Comparison of ENCODE assay signal across 9 mouse cellular contexts in genomic region chr15:85207763-85208162, GRCm38 (mm10). TPM values are rescaled to one million over a fixed set of nuclear protein-coding genes. Genes with fewer than 3 reads are reported as not detected.
A peak's percentile ranks its signal among the peaks of the same experiment; 100 is the strongest.
DNase-seq lines count a peak whose midpoint lies in the region; ATAC-seq and TF ChIP-seq lines count a peak whose summit lies in the region.
"Had no signal": no experiment of that assay in that cellular context is flagged by ENCODE, and none has a peak within 500 bp of the region (broad histone marks: within the 10 kb centered on the region; RNA-seq: fewer than 3 reads in every experiment).

No protein-coding gene starts in this region.

- H3K27me3 ChIP-seq in kidney, adult 2 months (replicated peaks; ENCODE audit: control insufficient read depth, insufficient read depth, low read length): no peaks in the 10 kb centered on the region
- no peaks in the 10 kb centered on the region for H3K27me3 ChIP-seq in embryonic facial prominence, embryonic 14.5 days (replicated peaks; ENCODE audit: control insufficient read depth, insufficient read depth, low read length)
- H3K27me3 ChIP-seq in heart, embryonic 15.5 days: peaks cover 21% of the 10 kb centered on the region
- H3K27me3 ChIP-seq: Patski had no signal

- no peak overlapping the region for H3K4me3 ChIP-seq in kidney, adult 2 months (ENCODE audit: insufficient read depth, low read depth, low read length)
- peak overlapping the region; percentile 71 for H3K4me3 ChIP-seq in embryonic facial prominence, embryonic 14.5 days (ENCODE audit: low read depth, low read length)
- H3K4me3 ChIP-seq in heart, embryonic 15.5 days: peak overlapping the region; percentile 70

- H3K9me3 ChIP-seq in embryonic facial prominence, embryonic 14.5 days (ENCODE audit: control insufficient read depth, low read length): no peaks in the 10 kb centered on the region
- H3K9me3 ChIP-seq in heart, embryonic 15.5 days (replicated peaks): no peaks in the 10 kb centered on the region; the same call in 1 of the 2 replicates

- H3K36me3 ChIP-seq in kidney, adult 2 months (ENCODE audit: control insufficient read depth, insufficient read depth, low read length): no peaks in the 10 kb centered on the region
- H3K36me3 ChIP-seq in embryonic facial prominence, embryonic 14.5 days (ENCODE audit: control insufficient read depth, insufficient read depth, low read length): peaks cover 31% of the 10 kb centered on the region; the same call in 1 of the 2 replicates
- no peaks in the 10 kb centered on the region for H3K36me3 ChIP-seq in heart, embryonic 15.5 days

- peak overlapping the region; percentile 89 for H3K9ac ChIP-seq in embryonic facial prominence, embryonic 14.5 days (ENCODE audit: low read depth, low read length)
- H3K9ac ChIP-seq in heart, embryonic 15.5 days: peak overlapping the region; percentile 26; the same call in 1 of the 2 replicates

- peak; percentile 39; the same call in 1 of the 2 replicates for ATAC-seq in embryonic facial prominence, embryonic 14.5 days (ENCODE audit: low read depth)
- ATAC-seq in heart, embryonic 15.5 days (replicated peaks; ENCODE audit: insufficient number of reproducible peaks, insufficient read depth, low FRiP score, low read depth): peak; percentile 58
- ATAC-seq: Patski had no signal

- H3K27ac ChIP-seq in kidney, adult 2 months (ENCODE audit: insufficient read depth, low read depth, low read length): no peak overlapping the region
- peak overlapping the region; percentile 80 for H3K27ac ChIP-seq in embryonic facial prominence, embryonic 14.5 days (replicated peaks; ENCODE audit: low read depth, low read length)
- H3K27ac ChIP-seq in heart, embryonic 15.5 days: peak overlapping the region; percentile 77

- no peak for TF ChIP-seq POLR2A in kidney, adult 2 months (IDR thresholded peaks at IDR 0.05; ENCODE audit: low read depth, low read length)

- 15% methylated on average over 2 of the region's 2 CpGs for WGBS in kidney, adult 2 months
- 0% methylated on average over 2 of the region's 2 CpGs for WGBS in embryonic facial prominence, embryonic 14.5 days
- WGBS in heart, embryonic 15.5 days: 18% methylated on average over 2 of the region's 2 CpGs

- no peak for TF ChIP-seq CTCF in kidney, adult 2 months (conservative IDR thresholded peaks at IDR 0.05; ENCODE audit: insufficient read depth, insufficient read length, low read depth, low read length)

- no peaks in the 10 kb centered on the region for H3K4me1 ChIP-seq in kidney, adult 2 months (ENCODE audit: control insufficient read depth, insufficient read depth, low read length)
- H3K4me1 ChIP-seq in embryonic facial prominence, embryonic 14.5 days (ENCODE audit: control insufficient read depth, insufficient read depth, low read length): peaks cover 20% of the 10 kb centered on the region; the same call in 1 of the 2 replicates
- peaks cover 41% of the 10 kb centered on the region for H3K4me1 ChIP-seq in heart, embryonic 15.5 days (replicated peaks)

- peak overlapping the region; percentile 88 for H3K4me2 ChIP-seq in embryonic facial prominence, embryonic 14.5 days (ENCODE audit: low read depth, low read length)
- peak overlapping the region; percentile 98 for H3K4me2 ChIP-seq in heart, embryonic 15.5 days

- DNase-seq in kidney, adult 2 months: peak; percentile 41
- no peak for DNase-seq in kidney, adult 18-20 months
- peak; percentile 87 for DNase-seq in embryonic facial prominence, embryonic 14.5 days (ENCODE audit: low spot score)
- DNase-seq in kidney, postnatal 36 days: peak; percentile 29 to 45
- DNase-seq in lung, postnatal 4 days: peak; percentile 69 to 88
- DNase-seq in testis, postnatal 14 days (ENCODE audit: low spot score): peak; percentile 52
- DNase-seq in thymus, postnatal 10 days (ENCODE audit: low spot score in 2 of 2): no peak

RNA-seq across cellular contexts. Expression of gene Fbln1, which starts 2.0 kb away (rescaled TPM):
- 16.9 and 29.5 TPM in 2 replicates for polyA plus RNA-seq in kidney, adult 2 months (2012; rRNA removed)
- polyA plus RNA-seq in embryonic facial prominence, embryonic 14.5 days (2014; fragmentation: Nextera tagmentation; extraction: Ambion mirVana): 235 and 267 TPM in 2 replicates
- 119 and 157 TPM in 2 replicates for polyA plus RNA-seq in heart, embryonic 15.5 days (2015; fragmentation: Nextera tagmentation; extraction: Ambion mirVana)

Comparison
In these comparisons a context has a peak if more than half of its experiments do, and no peak if none do; other contexts are left out.
1. DNase-seq: peak in kidney, adult 2 months (single experiment), embryonic facial prominence, embryonic 14.5 days (single experiment), kidney, postnatal 36 days (2 of 2), lung, postnatal 4 days (2 of 2) and testis, postnatal 14 days (single experiment); none in kidney, adult 18-20 months (single experiment) and thymus, postnatal 10 days (0 of 2).